Mouse (Mus musculus) layer of hippocampus, adult 8-10 months (tissue): ENCODE data around the gene Igfbpl1. TPM values are rescaled to one million over a fixed set of nuclear protein-coding genes. Genes with fewer than 3 reads are reported as not detected.

Experiments
- DNase-seq, 2 experiments: peaks; one replicate each; pipeline ENCODE4 v3.0.0; 2022; ENCODE audit warnings: low spot score in 2 of 2
- total RNA-seq, 4 experiments: library from RNA; stranded (reverse); gene quantifications; 2 replicates each; pipeline ENCODE4 v1.2.4; 2022

Igfbpl1 gene
- total RNA-seq, 4 experiments from 2014 or later: 0.43 to 1.3 (median 0.66) TPM

DNA sequence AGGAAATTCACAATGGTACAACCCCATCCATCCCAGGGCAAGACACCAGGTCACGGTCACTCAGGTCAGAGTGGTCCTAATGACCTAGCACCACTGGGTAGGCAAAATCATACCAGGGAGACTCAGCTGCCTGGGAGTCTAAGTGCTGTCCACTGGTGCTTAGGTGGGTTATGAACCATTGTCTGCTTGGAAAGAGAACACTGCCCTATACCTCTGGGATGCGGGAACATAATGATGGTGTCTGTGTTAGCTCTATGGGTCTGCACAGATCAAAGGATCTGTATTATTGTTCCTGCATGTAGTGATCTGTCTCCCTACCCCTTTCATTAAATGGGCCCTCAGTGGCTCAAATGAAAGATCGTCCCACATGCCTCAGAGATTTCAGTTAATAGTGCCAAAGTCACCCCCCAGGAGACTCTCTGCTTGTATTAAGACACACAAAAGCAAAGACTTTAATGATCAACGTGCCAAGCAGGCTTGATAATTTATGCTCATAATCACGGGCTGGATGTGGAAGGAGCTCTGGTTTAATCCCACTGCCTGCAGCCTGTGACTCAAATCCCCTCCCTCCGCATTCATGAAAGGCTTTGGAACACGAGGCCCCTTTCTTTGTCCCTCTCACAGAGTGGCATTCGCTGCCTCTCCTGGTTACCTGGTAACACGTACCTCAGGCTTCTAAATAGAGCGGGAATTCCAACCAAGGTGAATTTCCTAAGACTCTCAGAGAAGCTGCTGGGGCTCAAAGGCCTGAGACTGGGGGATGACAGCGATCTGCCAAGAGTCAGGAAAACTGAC is 3.7 kb downstream of the Igfbpl1 start:
- no peak for DNase-seq

DNA sequence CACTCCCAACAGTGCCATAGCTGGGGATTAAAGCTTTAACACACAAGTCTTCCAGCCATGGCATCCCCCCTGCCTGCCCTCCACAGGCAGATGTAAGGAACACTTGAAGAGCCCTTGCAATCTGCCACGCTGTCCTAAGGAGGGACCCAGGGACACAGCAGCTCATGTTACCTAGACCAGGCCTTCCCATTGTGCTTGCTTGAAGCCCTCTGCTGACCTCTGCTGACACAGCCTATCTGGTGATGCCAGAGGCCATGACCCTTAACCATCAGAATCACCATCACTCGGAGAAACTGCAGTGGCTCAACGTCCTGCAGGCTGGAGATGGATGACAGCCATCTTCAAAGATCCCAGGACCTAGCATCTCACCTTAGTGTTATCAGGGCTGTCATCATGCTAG is 4.7 kb downstream of the Igfbpl1 start:
- DNase-seq: no peak

GRCm38 (mm10) chr4:45820074-45820830 is 6.5 kb downstream of the Igfbpl1 start:
- DNase-seq: peak in 1 of 2 experiments; percentile 53

GRCm38 (mm10) chr4:45819208-45819931 is 7.4 kb downstream of the Igfbpl1 start:
- peak in 1 of 2 experiments; percentile 11 for DNase-seq

DNA sequence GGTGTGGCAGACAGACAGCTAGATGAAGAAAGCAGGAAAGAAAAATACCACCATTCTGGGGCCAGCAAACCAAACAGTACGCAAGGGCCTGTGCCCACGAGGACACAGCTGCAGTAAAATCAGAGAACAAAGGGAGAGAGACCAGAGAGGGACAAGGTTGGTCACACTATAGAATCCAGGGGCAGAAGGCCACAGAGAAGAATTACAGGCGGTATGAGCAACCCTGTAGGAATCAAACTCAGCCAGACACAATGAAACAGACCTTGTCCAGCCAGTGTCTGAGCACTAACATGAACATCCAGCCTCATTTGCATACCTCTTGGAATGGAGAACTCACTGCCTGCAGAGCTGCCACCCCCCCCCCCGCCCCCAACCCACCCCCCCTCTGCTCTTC is 7.9 kb downstream of the Igfbpl1 start:
- no peak for DNase-seq

DNA sequence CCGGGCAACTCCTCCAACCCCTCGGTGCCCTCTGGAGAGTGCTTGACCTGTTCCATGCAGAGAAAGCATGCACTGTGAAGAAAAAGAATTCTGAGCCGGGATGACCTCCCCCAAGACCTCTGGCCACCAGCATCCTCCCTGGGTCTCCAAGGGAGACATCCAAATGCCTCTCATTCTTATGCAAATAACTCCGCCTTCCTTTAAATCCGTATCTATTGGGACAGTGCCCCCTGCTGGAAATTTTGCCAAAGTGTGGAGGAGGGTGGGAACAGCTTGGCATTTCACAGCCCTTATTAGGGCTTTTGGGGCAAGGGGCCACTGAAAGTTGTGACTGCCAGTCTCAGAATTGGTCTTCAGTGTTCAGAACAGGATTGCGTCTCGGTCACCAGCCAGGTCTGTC is 11.2 kb downstream of the Igfbpl1 start:
- DNase-seq: peak in 1 of 2 experiments; percentile 31

DNA sequence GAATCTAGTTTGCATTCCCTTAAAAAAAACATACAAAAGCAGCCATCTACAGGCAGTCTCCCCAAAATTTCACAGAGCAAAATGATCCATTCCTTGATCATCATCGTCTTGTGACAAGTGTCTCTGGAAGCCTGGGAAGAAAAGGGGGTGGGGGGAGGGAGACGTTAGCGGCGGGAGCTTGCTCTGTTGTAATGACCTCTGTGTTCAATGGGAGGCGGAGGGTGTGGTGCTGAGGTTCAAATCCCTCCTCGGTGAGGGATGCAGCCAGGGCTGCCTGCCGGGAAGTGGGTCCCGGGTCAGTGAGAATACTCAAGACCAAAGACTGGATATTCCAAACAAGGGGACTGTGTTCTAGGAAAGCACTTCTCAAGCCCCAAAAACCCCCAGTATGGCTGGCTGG is 15.5 kb downstream of the Igfbpl1 start:
- DNase-seq: no peak

- DNase-seq: no peak
These were observed 18.7 kb downstream of the Igfbpl1 start for GRCm38 (mm10) chr4:45808034-45808433.

GRCm38 (mm10) chr4:45802900-45803299 is 23.8 kb downstream of the Igfbpl1 start:
- no peak for DNase-seq

GRCm38 (mm10) chr4:45799956-45800537 is 26.7 kb downstream of the Igfbpl1 start:
- no peak for DNase-seq

GRCm38 (mm10) chr4:45798964-45799363 is 27.8 kb downstream of the Igfbpl1 start, which contains the start of gene Aldh1b1:
Aldh1b1 (plus strand) TSS chr4:45799022.
- peak; percentile 39 to 66 for DNase-seq

GRCm38 (mm10) chr4:45796760-45797159 is 30.0 kb downstream of the Igfbpl1 start:
- DNase-seq: no peak

DNA sequence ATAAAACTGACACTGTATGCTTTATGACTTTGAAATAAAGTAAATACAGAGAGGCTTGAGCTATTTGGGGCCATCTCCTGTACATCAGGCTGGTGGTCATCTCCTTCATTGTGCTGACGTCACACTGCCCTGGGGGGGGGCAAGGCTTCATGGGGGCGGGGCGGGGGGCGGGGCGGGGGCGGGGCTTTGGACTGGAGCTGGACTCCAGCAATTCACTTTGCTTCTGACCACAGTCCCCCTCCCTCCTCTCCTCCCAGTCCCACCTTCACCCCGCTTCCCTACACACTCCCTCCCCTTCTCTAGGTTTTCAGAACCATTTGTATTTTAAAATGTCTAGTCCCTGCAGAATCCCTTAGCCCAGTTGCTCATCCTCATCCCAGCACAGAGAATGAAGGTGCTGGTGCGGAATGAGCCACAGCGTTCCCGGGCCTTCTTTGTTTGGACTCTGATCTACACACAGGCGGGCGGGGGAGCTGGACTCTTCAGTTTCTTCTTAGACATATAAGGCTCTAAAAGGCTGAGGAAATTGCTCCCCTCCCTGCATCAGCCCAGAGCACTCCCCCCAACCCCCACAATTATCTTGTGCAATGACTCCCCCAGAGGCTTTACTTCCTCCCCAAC is 31.4 kb downstream of the Igfbpl1 start:
- DNase-seq: no peak

GRCm38 (mm10) chr4:45790018-45790417 is 36.7 kb downstream of the Igfbpl1 start:
- DNase-seq: no peak

DNA sequence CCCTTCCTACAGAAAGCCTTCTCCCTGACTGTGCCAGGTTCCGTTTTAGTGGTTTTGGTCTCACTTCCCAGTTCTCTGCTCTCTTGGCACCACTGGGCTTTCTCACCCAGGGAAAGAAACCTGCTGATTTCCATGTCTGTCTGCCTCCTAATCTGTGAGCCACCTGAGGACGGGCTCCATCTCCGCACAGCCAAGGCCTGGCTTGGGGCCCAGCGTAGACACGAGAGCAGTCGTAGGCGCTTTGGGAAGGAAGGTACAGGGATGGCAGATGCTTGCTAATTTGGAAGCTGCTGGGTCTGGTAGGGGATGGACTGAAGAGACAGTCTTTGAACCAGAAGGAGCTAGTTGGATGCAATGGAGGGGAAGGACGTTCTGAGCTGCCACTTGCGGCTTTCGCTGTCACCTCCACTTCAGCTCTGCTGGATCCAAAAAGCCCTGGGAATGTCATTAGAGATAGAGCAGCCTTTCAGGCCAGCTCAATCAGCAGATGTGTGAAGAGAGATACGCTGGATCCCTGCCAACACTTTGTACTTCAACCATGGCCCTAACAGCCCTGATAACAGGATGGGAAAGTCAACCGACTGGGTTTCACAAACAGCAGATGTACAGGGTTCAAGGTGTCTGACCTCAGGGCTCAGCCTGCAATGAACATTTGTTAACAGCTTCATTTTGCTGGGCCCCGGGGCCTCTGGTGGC is 37.3 kb downstream of the Igfbpl1 start:
- peak; percentile 37 to 55 for DNase-seq

- no peak for DNase-seq
These were observed 38.2 kb downstream of the Igfbpl1 start for GRCm38 (mm10) chr4:45788446-45789081.

DNA sequence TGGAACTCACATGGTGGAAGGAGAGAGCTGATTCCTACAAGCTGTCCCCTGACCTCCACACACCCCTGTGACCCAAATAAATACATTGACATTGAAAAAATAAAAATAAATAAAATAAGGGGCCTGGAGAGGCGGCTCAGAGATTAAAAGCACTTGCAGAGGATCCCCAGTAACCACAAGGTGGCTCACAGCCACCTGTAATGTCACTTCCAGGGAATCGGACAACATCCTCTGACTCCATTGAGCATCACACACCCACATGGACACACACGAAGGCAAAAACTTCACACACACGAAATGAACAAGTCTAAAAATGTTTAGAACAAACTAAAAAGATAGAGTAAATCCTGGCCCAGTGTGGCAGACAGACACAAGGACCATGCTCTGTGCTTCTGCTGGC is 40.0 kb downstream of the Igfbpl1 start:
- DNase-seq: no peak

DNA sequence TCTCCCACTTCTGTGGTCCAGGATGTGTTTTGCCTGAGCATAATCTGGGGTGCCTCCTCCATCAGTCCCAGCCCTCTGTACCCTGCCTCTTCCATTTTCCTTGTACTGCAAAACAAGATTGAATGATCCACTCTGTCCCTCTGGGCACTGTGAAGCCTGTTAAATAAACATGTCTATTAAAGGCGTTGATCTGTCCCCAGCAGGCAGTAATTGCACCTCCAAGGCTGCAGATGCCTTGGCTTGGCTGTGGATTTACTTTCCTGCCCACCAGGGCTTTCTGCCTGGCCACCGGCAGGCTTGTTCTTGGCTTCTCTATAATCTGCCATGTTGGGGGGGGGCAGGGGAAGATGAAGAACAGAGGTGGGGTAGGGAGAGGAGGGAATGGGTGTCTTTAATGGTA is 40.8 kb downstream of the Igfbpl1 start:
- no peak for DNase-seq

- no peak for DNase-seq
These were observed 43.1 kb downstream of the Igfbpl1 start for GRCm38 (mm10) chr4:45783671-45784070.

GRCm38 (mm10) chr4:45771619-45772018 is 55.1 kb downstream of the Igfbpl1 start:
- peak in 1 of 2 experiments; percentile 48 for DNase-seq
